Mouse (Mus musculus) small intestine, adult 2 months (tissue): ENCODE measurements around the gene Pabpc4. TPM values are rescaled to one million over a fixed set of nuclear protein-coding genes. Genes with fewer than 3 reads are reported as not detected.
"Not testable (repeated sequence)": the region's sequence is repeated elsewhere in the genome, so short reads cannot be mapped to it uniquely, and the experiment has no call there.

ENCODE experiments used
- H3K27ac ChIP-seq: fragments of 200-500 bp; 2 replicates; pipeline ENCODE4 v1.5.1; 2012; ENCODE audit warnings: low read depth, low read length, control low read depth, inconsistent platforms; ENCODE audit not compliant: insufficient read depth
- H3K27me3 ChIP-seq: fragments of 200-500 bp; 2 replicates; pipeline ENCODE4 v1.6.1; 2012; ENCODE audit warnings: mild to moderate bottlenecking, moderate library complexity, low read length, inconsistent platforms; ENCODE audit not compliant: control insufficient read depth, insufficient read depth
- H3K36me3 ChIP-seq: fragments of 200-500 bp; 2 replicates; pipeline ENCODE4 v1.6.1; 2012; ENCODE audit warnings: mild to moderate bottlenecking, low read length, control low read depth, inconsistent platforms; ENCODE audit not compliant: control insufficient read depth, insufficient read depth
- H3K4me1 ChIP-seq: fragments of 200-500 bp; 2 replicates; pipeline ENCODE4 v1.6.1; 2012; ENCODE audit warnings: low read length, inconsistent platforms, mixed read lengths; ENCODE audit not compliant: control insufficient read depth, insufficient read depth, insufficient read length
- H3K4me3 ChIP-seq: fragments of 200-500 bp; 2 replicates; pipeline ENCODE4 v1.5.1; 2012; ENCODE audit warnings: low read depth, mild to moderate bottlenecking, control low read depth, inconsistent platforms, low read length, moderate library complexity
- CTCF ChIP-seq: fragments of 200-500 bp; IDR thresholded peaks from 2 replicates; pipeline ENCODE4 v1.5.1; 2012; ENCODE audit warnings: low read depth, mild to moderate bottlenecking, control low read depth, inconsistent platforms, low read length, moderate library complexity, mixed read lengths; ENCODE audit not compliant: insufficient replicate concordance, insufficient read length; ENCODE audit errors: extremely low read depth
- POLR2A ChIP-seq: fragments of 200-500 bp; IDR thresholded peaks from 2 replicates; pipeline ENCODE4 v1.6.1; 2012; ENCODE audit warnings: low read depth, mild to moderate bottlenecking, control low read depth, inconsistent platforms, low read length, moderate library complexity
- WGBS: fragments of 180-500 bp; shearing (Covaris S2); methylation state at CpG from one replicate; pipeline ENCODE4 v1.1.7; 2018; 5-methylcytosine and 5-hydroxymethylcytosine counted together
- polyA plus RNA-seq: library from polyadenylated mRNA; depleted of rRNA; stranded (reverse); fragments of >200 nt; gene quantifications from 2 replicates; pipeline ENCODE4 v1.2.3, GENCODE M21; 2012

The Pabpc4 gene
- polyA plus RNA-seq, 1 experiment, result 133 TPM

- 73% methylated on average over 6 of the region's 6 CpGs for WGBS
- H3K4me1 ChIP-seq, result no peaks in the 10 kb centered on the region
- H3K4me3 ChIP-seq, result no peak overlapping the region
- TF ChIP-seq CTCF (no peak), POLR2A (no peak)
- H3K27me3 ChIP-seq, result no peaks in the 10 kb centered on the region
- no peaks in the 10 kb centered on the region for H3K36me3 ChIP-seq
- no peak overlapping the region for H3K27ac ChIP-seq
Observed at GRCm38 (mm10) chr4:123328946-123329345, 66.8 kb downstream of the Pabpc4 start.

- WGBS, result 69% methylated on average over 5 of the region's 5 CpGs
- Histone ChIP-seq H3K27me3 (no peaks in the 10 kb centered on the region), H3K36me3 (no peaks in the 10 kb centered on the region), H3K27ac (no peak overlapping the region), H3K4me1 (no peaks in the 10 kb centered on the region), H3K4me3 (no peak overlapping the region)
- TF ChIP-seq CTCF, result no peak
- no peak for TF ChIP-seq POLR2A
Observed at GRCm38 (mm10) chr4:123331326-123331725, 69.2 kb downstream of the Pabpc4 start.

GRCm38 (mm10) chr4:123331961-123332360 lies 69.8 kb downstream of the Pabpc4 start:
- not testable (repeated sequence) for H3K36me3 ChIP-seq, H3K4me1 ChIP-seq, H3K27ac ChIP-seq, H3K27me3 ChIP-seq, H3K4me3 ChIP-seq
- WGBS, result 71% methylated on average over 1 of the region's 1 CpGs

- WGBS, result 98% methylated on average over 4 of the region's 4 CpGs
- no peaks in the 10 kb centered on the region for H3K27me3 ChIP-seq
- TF ChIP-seq POLR2A (no peak), CTCF (no peak)
- H3K36me3 ChIP-seq, result no peaks in the 10 kb centered on the region
- H3K4me1 ChIP-seq, result no peaks in the 10 kb centered on the region
- no peak overlapping the region for H3K4me3 ChIP-seq
- no peak overlapping the region for H3K27ac ChIP-seq
Observed at GRCm38 (mm10) chr4:123333151-123333550, 71.0 kb downstream of the Pabpc4 start.

- H3K4me1 ChIP-seq, result no peaks in the 10 kb centered on the region
- H3K36me3 ChIP-seq, result no peaks in the 10 kb centered on the region
- TF ChIP-seq CTCF (no peak), POLR2A (no peak)
- WGBS, result 48% methylated on average over 3 of the region's 3 CpGs
- H3K27ac ChIP-seq, result no peak overlapping the region
- no peaks in the 10 kb centered on the region for H3K27me3 ChIP-seq
- H3K4me3 ChIP-seq, result no peak overlapping the region
Observed at GRCm38 (mm10) chr4:123334177-123334576, 72.0 kb downstream of the Pabpc4 start.

GRCm38 (mm10) chr4:123335244-123335643 lies 73.1 kb downstream of the Pabpc4 start:
- not testable (repeated sequence) for H3K27me3 ChIP-seq, H3K27ac ChIP-seq, H3K36me3 ChIP-seq, H3K4me1 ChIP-seq, H3K4me3 ChIP-seq
- 80% methylated on average over 10 of the region's 10 CpGs for WGBS

GRCm38 (mm10) chr4:123335796-123336585 lies 73.8 kb downstream of the Pabpc4 start:
- Histone ChIP-seq H3K27ac (no peak overlapping the region), H3K27me3 (no peaks in the 10 kb centered on the region), H3K4me1 (no peaks in the 10 kb centered on the region), H3K36me3 (no peaks in the 10 kb centered on the region), H3K4me3 (no peak overlapping the region)
- WGBS, result 55% methylated on average over 14 of the region's 14 CpGs
- TF ChIP-seq CTCF, result no peak
- no peak for TF ChIP-seq POLR2A
